Mouse (Mus musculus): ENCODE data around the gene Stk24.

Gene Stk24

DNA sequence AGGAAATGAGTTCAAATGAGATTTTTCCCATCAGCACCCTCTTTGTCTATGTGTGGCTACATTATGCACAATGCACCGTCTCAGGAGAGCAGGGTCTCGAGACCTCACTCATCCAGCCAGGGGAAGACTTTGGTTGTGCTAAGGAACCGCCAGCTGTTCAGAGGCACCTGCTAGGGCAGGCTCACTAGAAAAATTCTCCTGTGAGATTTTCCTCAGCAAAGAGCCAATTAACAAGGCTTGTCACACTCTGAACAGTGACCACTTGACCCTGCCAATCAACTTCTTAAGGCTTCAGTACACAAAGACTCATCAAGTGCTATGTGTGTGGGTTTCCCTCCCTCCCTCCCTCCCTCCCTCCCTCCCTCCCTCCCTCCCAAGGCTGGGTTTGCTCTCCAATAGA lies 4.0 kb upstream of the Stk24 start:
- DNase-seq (ENCODE audit: extremely low read depth, low read depth, low spot score), result no peak

DNA sequence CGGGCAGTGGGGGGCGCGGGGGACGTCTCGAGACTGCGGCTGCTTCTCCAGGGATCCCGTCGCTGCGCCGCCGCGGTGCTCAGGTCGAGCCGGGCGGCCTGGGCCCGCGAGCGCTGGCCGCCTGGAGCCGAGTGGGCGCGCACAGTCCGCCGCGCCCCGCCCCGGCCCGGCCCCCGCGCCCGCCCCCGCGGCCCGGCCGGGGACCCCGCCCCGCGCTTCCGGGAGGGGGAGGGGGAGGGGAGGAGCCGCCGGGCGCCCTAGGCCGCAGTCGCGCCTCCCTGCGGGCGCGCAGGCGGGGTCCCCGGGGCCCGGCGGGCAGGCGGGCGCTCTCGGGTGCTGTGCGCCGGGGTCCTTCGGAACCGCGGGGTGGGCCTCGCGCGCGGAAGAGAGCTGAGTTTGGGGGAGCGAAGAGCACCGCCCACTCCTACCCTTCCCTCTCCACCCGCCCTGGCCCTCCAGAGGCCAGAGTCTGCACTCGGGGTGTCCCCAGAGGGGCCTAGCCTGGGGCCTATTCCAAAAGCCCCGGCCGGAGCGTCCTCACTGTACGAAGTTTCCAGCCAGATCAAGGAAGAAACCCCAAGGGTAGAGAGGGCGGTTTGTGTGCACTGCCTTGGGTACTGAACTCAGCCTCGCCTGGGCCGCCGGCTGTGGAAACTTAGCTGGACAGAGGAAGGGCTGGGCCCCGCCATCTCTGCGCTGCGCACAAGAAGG lies 540 bp downstream of the Stk24 start:
- no peak for DNase-seq (ENCODE audit: extremely low read depth, low read depth, low spot score)

DNA sequence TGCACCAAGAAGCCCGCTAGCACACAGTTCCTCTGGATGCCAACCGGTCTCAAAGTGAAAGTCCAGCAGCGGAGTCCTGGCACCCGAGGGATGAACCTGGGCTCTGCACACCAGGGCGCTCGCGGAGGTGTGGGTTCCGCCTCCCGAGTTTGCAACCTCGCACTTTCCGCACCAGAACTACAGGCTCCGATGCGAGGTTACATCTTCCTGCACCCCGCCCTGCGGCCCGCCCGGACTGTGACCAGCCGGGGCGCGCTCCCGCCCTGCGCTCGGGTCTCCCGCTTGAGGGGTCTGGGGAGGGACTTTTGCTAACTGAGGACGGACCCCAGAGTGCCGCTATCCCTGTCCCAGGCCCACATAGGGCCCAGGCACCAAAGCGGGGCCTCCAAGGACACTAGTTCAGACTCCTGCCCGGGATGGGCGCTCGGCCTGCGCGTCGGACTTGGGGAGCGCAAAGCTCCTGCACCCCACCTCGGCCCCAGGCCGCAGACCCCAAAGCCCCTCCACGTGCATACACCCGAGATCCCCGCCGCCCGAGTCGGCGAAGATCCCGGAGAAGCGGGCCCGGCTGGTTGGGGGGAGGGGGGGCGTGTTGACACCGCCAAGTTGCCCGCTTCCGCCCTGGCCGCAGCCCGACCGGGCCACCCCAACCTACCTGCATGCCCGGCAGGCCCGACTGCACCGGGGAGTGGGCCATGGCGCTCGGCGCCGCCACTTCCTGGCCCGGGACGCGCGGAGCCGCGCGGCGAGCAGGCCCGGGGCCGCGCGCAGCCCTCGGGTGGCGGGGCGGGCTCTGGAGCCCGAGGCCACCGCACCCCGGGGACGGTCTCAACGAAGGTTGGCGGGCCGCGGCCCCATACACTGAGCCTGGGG lies 1.3 kb downstream of the Stk24 start:
- DNase-seq (ENCODE audit: extremely low read depth, low read depth, low spot score), result no peak

DNA sequence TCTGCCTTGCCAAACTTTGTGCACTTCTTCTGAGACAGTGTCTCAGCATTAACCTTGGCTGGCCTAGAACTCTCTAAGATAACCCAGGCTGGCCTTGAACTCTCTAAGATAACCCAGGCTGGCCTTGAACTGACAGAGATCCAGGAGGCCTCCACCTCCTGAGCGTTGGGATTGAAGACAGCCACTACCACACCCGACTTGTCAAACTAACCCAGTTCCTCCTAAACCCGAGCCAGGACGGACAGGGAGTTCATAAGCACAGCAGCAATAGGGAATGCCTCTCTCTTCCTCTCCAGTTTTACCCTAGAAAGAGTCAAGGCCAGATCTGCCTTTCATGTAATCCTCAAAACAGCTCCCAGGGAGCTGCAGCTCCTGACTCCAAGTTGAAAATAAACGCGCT lies 3.2 kb downstream of the Stk24 start:
- no peak for DNase-seq (ENCODE audit: extremely low read depth, low read depth, low spot score)

DNA sequence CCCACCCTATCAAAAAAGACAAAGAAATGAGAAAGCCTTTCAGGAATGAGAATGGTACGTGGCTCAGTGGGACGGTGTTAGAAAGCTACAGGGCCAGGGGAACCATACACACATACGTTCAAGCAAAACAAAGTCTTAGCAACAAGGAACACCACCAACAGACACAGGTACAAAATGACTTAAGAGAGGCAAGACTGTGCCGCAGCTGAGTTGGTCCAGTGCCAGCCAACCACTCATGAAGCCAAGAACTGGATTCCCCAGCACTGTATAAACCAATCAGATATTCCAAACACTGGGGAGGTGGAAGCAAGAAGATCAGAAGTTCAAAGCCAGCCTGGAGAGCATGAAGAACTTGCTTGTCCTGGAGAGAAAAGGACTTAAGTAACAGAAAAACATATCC lies 5.9 kb downstream of the Stk24 start:
- DNase-seq (ENCODE audit: extremely low read depth, low read depth, low spot score), result no peak

DNA sequence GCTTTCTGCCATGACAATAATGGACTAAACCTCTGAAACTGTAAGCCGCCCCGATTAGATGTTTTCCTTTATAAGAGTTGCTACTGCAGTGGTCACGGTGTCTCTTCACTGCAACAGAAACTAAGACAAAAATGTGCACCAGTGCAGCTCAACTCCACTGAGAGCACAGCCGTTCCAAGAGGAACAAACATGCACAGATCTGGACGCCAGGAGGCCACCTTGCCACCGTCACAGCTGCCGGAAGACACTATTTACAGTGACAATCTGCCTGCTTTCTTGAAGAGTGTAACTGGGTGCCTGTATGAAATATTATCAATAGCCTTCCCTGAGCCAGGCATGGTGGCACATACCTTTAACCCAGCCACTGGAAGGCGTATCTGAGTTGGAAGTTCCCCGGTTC lies 6.8 kb downstream of the Stk24 start:
- no peak for DNase-seq (ENCODE audit: extremely low read depth, low read depth, low spot score)

DNA sequence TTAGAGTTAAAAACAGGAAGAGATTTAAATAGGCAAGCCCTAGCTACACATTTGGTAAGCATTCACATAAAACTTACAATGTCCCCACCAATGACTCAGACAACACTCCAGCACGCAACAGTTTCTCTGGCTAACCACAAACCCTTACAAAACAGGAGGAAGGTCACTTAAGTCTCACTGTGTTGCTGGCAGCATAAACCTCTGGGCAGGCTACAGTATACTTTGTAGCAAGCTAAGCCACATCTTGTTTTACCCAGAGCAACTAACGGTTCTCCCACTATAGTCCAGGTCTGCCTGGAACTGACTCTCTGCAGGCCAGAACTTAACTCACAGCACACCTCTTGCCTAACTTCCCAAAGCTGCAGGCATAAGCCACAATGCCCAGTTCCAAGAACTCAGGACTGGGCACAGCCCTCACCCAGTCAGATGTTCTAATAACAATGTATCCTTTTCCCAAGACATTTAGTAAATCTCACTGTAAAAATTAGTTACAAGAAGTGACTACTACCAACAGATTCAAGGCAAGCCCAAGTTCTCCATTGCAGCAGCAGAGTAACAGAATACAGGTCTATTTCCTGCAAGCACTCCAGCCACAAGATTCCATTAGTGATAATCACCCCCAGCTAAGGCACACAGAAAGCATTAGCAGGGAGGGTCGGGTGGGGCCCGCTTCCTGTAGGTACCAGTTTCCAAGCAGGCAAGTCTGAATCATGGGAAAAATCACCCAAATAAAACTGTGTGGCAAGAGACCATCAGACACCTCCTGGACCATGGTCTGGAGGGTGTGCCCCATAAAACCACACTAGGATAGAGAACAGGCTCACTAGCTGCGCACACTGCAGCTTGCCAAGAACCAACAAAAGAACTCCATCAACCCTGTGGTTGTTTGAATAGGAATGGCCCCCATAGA lies 7.6 kb downstream of the Stk24 start:
- peak; percentile 54 for DNase-seq (ENCODE audit: extremely low read depth, low read depth, low spot score)

DNA sequence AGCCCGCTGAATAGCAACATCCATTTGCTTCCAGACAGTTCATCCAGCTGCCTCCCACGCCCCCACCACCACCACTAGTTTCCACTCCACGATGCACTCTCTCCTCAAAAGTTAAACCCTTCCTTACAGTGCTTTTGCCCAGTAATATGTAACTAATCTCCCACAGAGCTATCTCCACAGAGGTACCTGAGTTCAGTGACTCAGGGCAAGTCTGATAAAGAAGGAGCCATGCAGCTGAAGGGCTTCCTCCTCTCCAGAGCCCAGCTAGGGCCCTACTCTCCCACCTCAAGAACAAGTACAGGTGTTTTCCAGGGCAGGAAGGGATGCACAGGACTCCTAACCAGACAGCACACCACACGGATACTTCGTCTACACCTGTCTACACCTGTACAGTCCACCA lies 10.4 kb downstream of the Stk24 start:
- no peak for DNase-seq (ENCODE audit: extremely low read depth, low read depth, low spot score)

DNA sequence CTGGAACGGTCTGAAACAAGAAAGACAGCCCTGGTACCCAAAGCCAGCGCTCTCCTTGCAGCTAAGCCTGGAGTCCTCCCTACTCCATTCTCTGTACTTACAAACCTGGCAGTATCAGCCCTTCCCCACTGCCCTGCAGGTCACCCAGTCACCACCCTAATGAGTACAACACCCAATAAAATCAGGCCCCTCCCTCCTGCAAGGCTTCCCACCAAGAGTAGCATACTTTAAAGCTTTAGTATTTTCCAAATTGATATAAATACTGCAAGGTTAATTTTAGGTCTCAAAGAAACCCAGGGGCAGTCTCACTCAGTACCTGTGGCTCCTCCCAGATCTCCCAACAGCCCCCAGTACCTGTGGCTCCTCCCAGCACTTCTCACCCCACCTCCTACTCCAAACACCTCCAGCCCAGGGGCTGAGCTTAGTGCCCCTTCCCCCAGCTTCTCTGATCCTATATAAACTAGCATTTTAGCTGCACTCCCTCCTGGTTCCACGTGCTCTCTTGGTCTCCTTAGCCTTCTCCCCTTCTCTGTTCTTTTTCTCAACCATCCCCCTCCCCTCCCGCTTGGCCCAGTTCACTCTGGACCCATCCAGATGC lies 11.6 kb downstream of the Stk24 start:
- DNase-seq (ENCODE audit: extremely low read depth, low read depth, low spot score), result no peak

DNA sequence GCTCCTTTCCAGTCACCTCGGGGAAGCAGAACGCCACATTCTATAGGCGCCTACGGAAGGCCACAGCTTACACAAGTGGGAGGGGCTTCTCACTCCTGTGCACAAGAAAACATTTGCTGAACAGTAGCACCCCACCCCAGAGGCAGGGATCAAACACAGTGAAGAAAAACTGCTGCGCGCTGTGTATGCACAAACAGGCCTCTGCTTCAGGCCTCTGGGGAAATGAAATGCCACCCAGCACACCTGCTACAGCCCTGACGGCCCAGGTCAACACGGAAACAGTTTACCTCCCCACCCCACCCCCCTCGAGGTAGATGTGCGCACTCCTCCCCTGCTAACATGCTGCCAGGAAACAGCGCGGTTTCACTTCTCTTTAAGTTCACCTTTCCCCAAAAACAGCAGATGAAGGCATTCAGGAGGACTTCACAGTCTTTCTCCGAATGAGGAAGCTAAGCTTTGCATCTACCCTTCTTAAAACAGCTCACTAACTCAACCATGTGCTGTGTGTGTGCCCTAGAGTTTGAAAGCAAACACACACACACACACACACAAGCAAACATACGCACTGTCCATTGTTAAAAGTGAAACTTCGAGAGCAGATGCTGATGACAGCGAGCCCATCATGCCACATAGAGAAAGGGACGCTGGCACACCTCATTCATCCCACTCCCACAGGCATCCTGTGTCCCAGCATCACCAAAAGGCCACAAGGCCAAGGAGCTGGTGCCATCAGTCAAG lies 13.7 kb downstream of the Stk24 start:
- DNase-seq (ENCODE audit: extremely low read depth, low read depth, low spot score), result no peak

DNA sequence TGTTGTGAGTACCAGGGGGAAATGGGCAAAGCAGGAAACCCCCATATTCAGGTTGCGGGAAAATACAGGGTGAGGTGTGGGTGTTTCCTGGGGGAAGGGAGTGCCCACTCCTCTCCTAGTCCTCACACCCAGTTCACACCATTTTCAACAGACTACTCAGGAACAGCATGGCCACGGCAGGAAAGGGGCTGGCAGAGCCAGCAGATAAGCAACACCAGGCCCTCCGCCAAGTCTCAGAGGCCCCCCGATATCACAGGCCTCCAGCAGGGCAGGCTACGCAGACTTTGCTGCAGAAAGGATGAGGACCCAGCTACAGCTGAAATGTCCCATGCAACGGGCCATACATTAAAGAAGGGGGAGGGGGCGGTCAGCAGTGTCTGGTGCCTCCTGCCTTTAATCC lies 14.4 kb downstream of the Stk24 start:
- no peak for DNase-seq (ENCODE audit: extremely low read depth, low read depth, low spot score)

DNA sequence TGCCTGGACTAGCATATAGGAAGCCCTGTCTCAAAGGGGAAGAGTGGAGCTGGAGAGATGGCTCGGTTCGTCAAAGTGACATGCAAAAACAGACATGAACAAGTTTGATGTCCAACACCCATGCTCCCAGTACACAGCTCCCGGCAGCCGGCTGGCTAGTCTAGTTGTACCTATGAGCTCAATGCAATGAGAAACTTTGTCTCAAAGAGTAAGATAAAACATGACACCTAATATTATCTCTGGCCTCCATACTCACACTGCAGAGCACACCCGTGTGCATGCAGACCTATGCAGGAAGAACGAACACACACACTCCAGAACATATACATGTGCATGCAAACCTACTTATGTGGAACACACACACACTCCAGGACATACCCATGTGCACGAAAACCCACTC lies 15.5 kb downstream of the Stk24 start:
- no peak for DNase-seq (ENCODE audit: extremely low read depth, low read depth, low spot score)

DNA sequence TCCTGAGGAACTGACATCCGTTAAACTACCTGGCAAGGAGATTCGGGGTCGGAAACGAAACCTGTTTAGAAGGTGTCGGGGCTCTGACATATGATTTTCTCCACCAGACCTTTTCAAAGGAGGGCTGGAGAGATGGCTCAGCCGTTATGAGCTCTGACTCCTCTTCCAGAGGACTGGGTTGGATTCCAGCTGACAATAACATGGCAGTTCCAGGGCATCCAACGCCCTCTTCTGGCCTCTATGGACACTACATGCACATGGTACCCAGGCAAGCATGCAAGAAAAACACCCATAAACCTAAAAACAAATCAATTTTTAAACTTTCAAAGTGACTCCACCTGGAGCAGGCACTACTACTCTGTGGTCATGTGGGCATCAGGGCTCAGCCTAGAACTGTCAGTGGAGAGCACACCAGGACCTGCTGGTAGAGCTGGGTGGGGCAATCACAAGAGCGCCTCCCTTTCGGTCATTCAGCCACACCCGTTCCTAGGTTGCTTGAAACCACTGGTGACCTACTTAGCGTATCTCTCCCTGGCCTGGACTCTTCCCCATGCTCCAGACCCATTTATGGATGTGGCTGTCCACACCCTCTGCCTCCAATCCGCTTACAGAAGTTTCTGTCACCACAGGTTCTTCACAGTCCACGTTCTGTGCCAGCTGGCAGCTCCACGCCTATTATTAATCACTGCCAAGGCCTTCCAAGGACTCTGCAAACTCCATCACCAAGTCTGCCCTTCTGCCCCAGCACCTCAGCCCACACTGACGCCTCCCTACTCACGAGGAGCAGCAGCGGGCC lies 18.3 kb downstream of the Stk24 start:
- peak; percentile 84 for DNase-seq (ENCODE audit: extremely low read depth, low read depth, low spot score)

DNA sequence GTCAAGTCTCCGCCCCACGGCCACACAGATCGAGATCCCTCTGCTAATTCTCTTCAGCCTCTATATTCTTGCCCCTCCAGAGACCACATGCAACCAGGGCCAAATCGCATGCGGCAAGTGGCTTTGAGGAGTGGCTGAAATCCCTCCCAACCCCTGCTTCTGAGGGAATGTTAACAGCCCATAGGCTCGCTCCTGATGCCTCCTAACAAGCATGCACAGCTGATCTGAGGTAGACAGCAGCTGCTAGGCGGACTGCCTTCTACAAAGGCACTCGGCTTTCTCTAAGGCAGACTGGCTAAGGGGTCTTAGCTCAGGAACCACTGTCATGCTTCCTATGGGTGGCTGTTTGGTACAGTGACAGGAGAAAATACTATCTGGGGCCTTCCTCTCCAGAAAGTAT lies 20.0 kb downstream of the Stk24 start:
- no peak for DNase-seq (ENCODE audit: extremely low read depth, low read depth, low spot score)

DNA sequence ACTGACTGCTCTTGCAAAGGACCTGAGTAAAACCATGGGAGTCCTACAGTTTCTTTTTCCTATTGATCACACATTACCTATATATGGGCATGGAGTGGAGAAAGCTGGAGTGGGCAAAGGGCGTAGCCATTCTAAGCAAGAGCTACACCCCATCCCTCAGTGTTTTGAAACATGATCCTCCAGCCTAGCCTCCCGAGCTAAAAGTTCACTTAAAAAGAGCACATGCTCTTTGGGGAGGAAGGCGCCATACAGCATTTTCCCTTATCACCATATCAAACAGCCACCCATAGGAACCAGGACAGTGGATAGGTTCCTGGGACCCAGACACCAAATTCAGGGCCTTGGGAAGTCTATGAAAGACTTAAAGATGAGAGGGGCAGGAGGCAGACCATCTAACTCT lies 20.8 kb downstream of the Stk24 start:
- no peak for DNase-seq (ENCODE audit: extremely low read depth, low read depth, low spot score)

DNA sequence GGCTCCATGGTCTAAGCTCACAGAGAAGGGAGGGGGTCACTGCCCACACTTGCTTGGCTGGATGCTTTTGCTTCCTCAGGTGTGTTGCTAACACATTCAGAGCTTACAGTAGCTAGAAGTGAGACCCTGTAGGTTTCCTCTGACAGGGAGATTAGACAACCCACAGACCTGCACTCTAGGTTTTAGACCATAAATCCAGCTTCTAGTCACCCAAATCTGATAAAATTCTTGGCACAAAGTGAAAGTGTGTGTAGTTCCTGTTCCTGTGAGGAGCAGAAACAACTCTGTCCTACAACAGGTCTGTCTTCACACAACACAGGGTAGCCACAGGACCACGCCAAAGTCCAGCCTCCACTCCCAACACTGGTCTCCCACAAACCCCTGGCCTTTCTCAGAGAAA lies 21.5 kb downstream of the Stk24 start:
- DNase-seq (ENCODE audit: extremely low read depth, low read depth, low spot score), result no peak

DNA sequence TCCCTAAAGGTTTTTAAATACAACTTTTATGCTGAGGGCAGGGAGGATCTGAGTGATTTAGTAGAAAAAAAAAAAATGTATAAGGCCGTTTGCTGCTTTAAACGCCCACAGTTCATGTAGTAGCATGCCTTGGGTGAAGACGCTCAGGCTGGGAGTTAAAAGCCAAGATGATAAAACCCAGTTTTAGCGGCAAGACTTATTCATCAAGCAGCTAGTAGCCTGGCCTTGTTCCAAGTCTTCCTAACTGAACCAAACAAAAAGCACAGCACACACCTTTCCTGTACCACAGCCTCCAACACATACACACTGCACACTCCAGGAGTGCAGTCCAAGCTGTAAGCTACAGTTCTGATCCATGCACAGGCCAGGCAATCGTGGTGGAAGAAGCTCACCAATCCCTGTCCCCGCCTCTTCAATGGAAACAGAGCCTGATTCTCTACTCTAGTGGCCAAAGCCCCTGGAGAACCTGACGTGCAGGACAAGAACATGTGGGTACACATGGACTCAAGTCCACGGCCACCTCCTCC lies 23.4 kb downstream of the Stk24 start:
- no peak for DNase-seq (ENCODE audit: extremely low read depth, low read depth, low spot score)

DNA sequence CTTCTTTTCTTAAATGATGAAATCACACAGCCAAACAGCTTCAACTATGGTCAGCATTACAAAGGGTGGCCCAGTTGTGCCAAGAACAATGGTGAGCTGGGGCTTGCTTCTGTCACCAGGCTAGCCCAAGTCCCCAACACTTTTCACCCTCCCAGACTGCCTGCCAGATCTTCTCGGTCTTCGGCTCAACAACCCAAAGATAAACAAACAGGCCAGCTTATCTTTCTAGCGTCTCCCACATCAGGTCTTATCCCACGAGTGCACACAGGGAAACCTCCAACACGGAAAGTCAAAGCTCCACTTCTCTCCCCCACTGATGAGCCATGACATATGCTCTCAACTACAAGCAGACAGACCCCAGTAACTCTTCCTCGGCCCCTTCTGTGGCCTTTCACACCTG lies 24.1 kb downstream of the Stk24 start:
- no peak for DNase-seq (ENCODE audit: extremely low read depth, low read depth, low spot score)

DNA sequence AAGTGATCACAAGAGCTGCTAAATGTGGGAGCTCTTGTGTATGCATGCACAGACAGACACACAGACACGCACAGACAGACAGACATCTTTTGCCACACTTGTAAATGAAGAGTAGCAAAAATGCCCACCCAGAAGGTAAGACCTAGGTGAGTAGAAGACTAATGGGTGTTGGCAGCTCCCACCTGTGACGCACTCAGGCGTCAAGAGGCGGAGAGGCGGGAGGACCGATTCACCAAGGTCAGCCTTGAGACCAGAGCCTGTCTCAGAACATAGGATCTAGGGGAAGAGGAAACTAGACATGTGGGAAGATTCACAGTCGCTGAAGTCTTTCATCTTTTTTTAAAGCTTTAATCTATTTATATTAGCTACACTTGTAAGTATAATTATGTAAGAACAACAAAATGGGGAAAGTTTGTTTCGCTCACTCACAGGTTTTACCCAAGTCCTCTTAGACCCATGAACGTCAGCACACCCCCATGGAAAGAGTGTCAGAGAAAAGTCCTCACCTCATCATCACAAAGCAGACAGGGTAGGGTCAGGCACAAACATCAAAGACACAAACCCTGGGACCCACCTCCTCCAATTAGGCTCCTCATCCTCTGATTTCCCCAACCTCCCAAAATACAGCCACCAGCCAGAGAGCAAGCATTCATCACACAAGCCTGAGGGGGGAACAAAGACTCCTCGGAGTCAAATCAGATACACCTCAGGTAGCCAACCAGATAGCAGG lies 26.0 kb downstream of the Stk24 start:
- no peak for DNase-seq (ENCODE audit: extremely low read depth, low read depth, low spot score)

Measured in fat pad, adult 2 months (tissue).